Mouse (Mus musculus): ENCODE results near the gene Art1. TPM values are rescaled to one million over a fixed set of nuclear protein-coding genes. Genes with fewer than 3 reads are reported as not detected.

Gene Art1
- total and polyA plus RNA-seq, 2 experiments from 2014 or later = 0.10 to 0.39 TPM

DNA sequence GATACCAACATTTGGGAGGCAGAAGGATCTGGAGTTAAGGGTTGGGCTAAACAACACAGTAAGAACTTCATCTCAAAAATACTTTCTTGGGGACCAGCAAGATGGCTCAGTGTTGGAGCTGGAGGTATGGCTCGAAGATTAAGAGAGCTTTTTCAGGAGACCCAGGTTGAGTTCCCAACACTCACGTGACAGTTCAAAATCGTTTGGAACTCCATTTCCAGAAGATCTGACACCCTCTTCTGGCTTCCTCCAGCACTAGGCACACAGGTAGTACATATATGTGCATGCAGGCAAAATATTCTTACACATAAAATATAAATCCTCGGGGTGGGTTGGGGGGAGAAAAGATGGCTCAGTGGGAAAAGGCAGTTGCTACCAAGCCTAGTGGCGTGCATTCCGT lies 35.2 kb upstream of the Art1 start:
- ATAC-seq = no peak
- Histone ChIP-seq H3K9me3 (ENCODE audit: low read length) (no peaks in the 10 kb centered on the region), H3K9ac (replicated peaks; ENCODE audit: low read length) (peak overlapping the region; percentile 64; the same call in 1 of the 2 replicates), H3K27ac (no peak overlapping the region), H3K27me3 (ENCODE audit: insufficient read depth, low read length) (no peaks in the 10 kb centered on the region), H3K36me3 (ENCODE audit: insufficient read depth, low read length) (0 out of 2 replicates have a peak, but pooled peaks cover 2% of the 10 kb centered on the region), H3K4me1 (ENCODE audit: insufficient read depth, low read length) (peaks cover 15% of the 10 kb centered on the region), H3K4me2 (ENCODE audit: low read depth, low read length) (peak overlapping the region; percentile 61), H3K4me3 (ENCODE audit: low read length) (peak overlapping the region; percentile 65)
- DNase-seq (ENCODE audit: low spot score) = no peak
- 73% methylated on average over 6 of the region's 6 CpGs for WGBS
- TF ChIP-seq CTCF (IDR thresholded peaks at IDR 0.05; ENCODE audit: low read depth) = no peak

DNA sequence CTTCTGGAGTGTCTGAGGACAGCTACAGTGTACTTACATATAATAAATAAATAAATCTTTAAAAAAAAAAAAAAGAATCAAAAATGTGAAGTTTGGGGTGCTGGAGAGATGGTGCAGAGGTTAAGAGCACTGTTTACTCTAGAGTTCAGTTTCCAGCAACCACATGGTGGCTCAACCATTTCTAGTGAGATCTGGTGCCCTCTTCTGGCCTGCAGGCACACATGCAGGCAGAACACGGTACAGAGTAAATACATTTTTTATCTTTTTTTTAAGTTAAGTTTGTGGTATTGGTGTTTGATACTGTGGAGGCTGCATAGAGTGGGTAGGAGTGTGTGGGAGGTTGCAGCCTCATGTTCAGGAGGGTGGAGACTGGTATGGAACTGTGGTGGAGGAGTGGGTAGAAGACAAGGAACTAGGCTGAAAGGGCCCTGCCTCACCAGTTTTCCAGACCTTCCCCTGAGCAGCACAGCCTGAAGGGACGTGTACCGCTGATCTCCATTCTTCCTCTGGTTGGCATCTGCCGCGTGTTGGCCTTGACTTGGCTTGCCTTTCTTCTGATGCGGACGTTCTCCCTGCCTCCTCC lies 24.7 kb upstream of the Art1 start:
- peak; percentile 64 for TF ChIP-seq CTCF (IDR thresholded peaks at IDR 0.05; ENCODE audit: low read depth)
- no peaks in the 10 kb centered on the region for H3K4me1 ChIP-seq (ENCODE audit: insufficient read depth, low read length)
- peak; percentile 42 for DNase-seq (ENCODE audit: low spot score)
- H3K4me3 ChIP-seq (ENCODE audit: low read length) = no peak overlapping the region
- peaks cover 57% of the 10 kb centered on the region for H3K36me3 ChIP-seq (ENCODE audit: insufficient read depth, low read length)
- no peaks in the 10 kb centered on the region for H3K27me3 ChIP-seq (ENCODE audit: insufficient read depth, low read length)
- WGBS = 83% methylated on average over 6 of the region's 7 CpGs
- no peak overlapping the region for H3K27ac ChIP-seq
- H3K9ac ChIP-seq (replicated peaks; ENCODE audit: low read length) = no peak overlapping the region
- H3K9me3 ChIP-seq (ENCODE audit: low read length) = no peaks in the 10 kb centered on the region
- H3K4me2 ChIP-seq (ENCODE audit: low read depth, low read length) = no peak overlapping the region
- 0 out of 2 replicates have a peak, but pooled peaks have one; percentile 15 for ATAC-seq

DNA sequence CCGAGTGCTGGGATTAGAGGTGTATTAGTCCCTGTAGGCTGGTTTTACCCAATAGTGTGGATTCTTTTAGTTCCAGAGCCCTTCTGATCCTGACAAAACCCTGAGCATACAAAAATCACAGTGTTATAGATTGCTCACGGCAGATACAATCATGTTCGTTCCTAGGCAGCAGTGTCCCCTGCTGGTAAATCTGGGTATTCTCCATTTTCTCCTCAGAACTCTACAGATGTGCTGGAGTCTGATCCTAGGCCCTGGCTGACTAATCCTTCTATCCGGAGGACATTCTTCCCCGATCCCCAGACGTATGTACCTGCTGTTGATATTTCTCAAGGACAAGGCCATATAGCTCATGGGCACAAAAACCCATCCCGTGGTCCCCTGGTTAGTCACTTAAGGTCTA lies 23.0 kb upstream of the Art1 start:
- ATAC-seq (peak; percentile 72; the same call in 1 of the 2 replicates), DNase-seq (ENCODE audit: low spot score) (peak; percentile 62)
- no peaks in the 10 kb centered on the region for H3K27me3 ChIP-seq (ENCODE audit: insufficient read depth, low read length)
- peaks cover 58% of the 10 kb centered on the region for H3K36me3 ChIP-seq (ENCODE audit: insufficient read depth, low read length)
- no peaks in the 10 kb centered on the region for H3K4me1 ChIP-seq (ENCODE audit: insufficient read depth, low read length)
- H3K27ac ChIP-seq = no peak overlapping the region
- no peak overlapping the region for H3K9ac ChIP-seq (replicated peaks; ENCODE audit: low read length)
- TF ChIP-seq CTCF (IDR thresholded peaks at IDR 0.05; ENCODE audit: low read depth) = peak; percentile 79
- no peak overlapping the region for H3K4me2 ChIP-seq (ENCODE audit: low read depth, low read length)
- H3K9me3 ChIP-seq (ENCODE audit: low read length) = no peaks in the 10 kb centered on the region
- no peak overlapping the region for H3K4me3 ChIP-seq (ENCODE audit: low read length)
- 75% methylated on average over 7 of the region's 7 CpGs for WGBS

DNA sequence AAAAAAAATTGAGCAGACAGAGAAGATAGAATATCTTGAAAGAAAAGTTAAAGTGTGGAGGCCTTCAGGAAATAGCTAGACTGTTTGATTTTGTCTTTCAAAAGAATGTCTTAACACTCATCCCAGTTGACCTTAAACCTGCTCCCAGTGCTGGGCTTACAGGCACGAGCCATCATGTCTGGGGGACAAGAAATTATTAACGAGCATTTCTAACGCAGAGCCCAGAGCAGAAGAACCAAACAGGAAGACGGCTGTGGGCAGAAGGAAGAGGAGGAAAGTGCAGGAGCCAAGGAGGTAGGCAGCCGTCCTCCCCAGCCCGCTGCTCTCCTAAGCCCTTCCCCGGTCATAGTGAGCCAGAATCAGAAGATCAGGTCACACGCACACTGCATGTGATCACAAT lies 21.2 kb upstream of the Art1 start:
- H3K9me3 ChIP-seq (ENCODE audit: low read length) = no peaks in the 10 kb centered on the region
- TF ChIP-seq CTCF (IDR thresholded peaks at IDR 0.05; ENCODE audit: low read depth) = no peak
- DNase-seq (ENCODE audit: low spot score) (no peak), ATAC-seq (no peak)
- no peaks in the 10 kb centered on the region for H3K27me3 ChIP-seq (ENCODE audit: insufficient read depth, low read length)
- no peak overlapping the region for H3K4me3 ChIP-seq (ENCODE audit: low read length)
- WGBS = 90% methylated on average over 8 of the region's 8 CpGs
- H3K36me3 ChIP-seq (ENCODE audit: insufficient read depth, low read length) = peaks cover 60% of the 10 kb centered on the region
- H3K4me1 ChIP-seq (ENCODE audit: insufficient read depth, low read length) = no peaks in the 10 kb centered on the region
- no peak overlapping the region for H3K9ac ChIP-seq (replicated peaks; ENCODE audit: low read length)
- H3K4me2 ChIP-seq (ENCODE audit: low read depth, low read length) = no peak overlapping the region
- no peak overlapping the region for H3K27ac ChIP-seq

DNA sequence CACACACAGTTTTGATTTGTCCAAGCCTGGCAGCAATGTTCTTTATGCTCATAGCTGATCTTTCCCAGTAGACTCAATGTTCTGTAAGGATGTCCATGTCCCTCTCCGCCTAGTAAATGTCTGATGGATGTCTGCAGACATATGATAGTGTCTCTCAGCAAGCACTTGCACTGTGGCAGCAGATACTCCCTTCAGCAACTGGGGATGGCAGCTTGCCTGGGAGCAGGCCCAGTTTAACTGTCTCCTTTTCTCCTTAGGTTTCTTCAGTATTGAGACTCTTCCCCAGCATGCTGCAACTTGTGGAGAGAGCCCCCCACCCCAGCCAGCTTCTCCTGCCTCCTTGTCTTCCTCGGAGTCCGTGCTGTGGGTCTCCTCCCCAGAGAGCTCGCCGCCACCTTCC lies 19.8 kb upstream of the Art1 start:
- H3K4me3 ChIP-seq (ENCODE audit: low read length) = no peak overlapping the region
- DNase-seq (ENCODE audit: low spot score) (no peak), ATAC-seq (no peak)
- peaks cover 52% of the 10 kb centered on the region for H3K36me3 ChIP-seq (ENCODE audit: insufficient read depth, low read length)
- H3K27ac ChIP-seq = no peak overlapping the region
- no peaks in the 10 kb centered on the region for H3K9me3 ChIP-seq (ENCODE audit: low read length)
- no peak for TF ChIP-seq CTCF (IDR thresholded peaks at IDR 0.05; ENCODE audit: low read depth)
- WGBS = 93% methylated on average over 5 of the region's 5 CpGs
- no peak overlapping the region for H3K4me2 ChIP-seq (ENCODE audit: low read depth, low read length)
- H3K9ac ChIP-seq (replicated peaks; ENCODE audit: low read length) = no peak overlapping the region
- no peaks in the 10 kb centered on the region for H3K27me3 ChIP-seq (ENCODE audit: insufficient read depth, low read length)
- no peaks in the 10 kb centered on the region for H3K4me1 ChIP-seq (ENCODE audit: insufficient read depth, low read length)

DNA sequence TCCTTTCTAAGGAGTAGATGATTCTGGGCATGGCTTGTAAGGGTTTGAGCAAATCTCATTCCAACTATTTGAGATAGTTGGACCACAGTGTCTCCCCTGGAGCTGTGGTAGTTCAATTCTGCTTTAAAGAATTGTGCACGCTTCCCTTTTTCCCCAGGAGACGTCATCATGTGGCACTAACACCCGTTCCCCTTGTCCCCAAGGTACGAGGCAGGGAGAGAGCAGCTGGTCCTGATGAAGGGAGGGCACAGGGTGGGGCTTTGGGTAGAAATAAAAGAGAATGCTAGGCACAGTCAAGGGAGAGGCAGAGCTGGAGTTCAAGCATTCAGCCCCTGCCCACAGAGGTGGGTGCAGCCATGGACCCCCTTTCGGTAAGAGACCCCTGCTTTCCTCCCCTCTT lies 18.7 kb upstream of the Art1 start, which contains the start of gene Trpc2:
TSS of gene Trpc2 (plus strand) at position 301 of the 400 bp plus-strand sequence.
- Histone ChIP-seq H3K9ac (replicated peaks; ENCODE audit: low read length) (no peak within 1 kb of the TSS), H3K9me3 (ENCODE audit: low read length) (no peaks in the 10 kb centered on the region), H3K4me2 (ENCODE audit: low read depth, low read length) (no peak within 1 kb of the TSS), H3K4me3 (ENCODE audit: low read length) (no peak within 1 kb of the TSS), H3K4me1 (ENCODE audit: insufficient read depth, low read length) (no peaks in the 10 kb centered on the region), H3K27ac (no peak within 1 kb of the TSS), H3K27me3 (ENCODE audit: insufficient read depth, low read length) (no peaks in the 10 kb centered on the region), H3K36me3 (ENCODE audit: insufficient read depth, low read length) (peaks cover 47% of the 10 kb centered on the region)
- 77% methylated on average over 5 of the region's 5 CpGs for WGBS
- no peak for TF ChIP-seq CTCF (IDR thresholded peaks at IDR 0.05; ENCODE audit: low read depth)
- DNase-seq (ENCODE audit: low spot score) (no peak), ATAC-seq (no peak)

DNA sequence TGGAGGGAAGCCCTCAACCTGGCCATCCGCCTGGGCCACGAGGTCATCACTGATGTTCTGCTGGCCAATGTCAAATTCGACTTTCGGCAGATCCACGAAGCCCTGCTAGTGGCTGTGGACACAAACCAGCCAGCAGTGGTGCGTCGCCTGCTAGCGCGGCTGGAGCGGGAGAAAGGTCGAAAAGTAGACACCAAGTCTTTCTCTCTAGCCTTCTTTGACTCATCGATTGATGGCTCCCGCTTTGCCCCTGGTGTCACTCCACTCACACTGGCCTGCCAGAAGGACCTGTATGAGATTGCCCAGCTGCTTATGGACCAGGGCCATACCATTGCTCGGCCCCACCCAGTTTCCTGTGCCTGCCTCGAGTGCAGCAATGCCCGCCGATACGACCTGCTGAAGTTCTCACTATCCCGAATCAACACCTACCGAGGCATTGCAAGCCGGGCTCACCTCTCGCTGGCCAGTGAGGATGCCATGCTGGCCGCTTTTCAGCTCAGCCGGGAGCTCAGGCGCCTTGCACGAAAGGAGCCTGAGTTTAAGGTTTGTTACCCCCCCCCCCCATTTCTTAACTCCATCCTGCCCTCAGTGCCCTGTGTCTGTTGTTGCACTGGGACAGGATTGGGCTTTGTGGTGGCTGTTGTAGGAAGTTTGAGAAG lies 17.4 kb upstream of the Art1 start:
- no peaks in the 10 kb centered on the region for H3K9me3 ChIP-seq (ENCODE audit: low read length)
- no peak overlapping the region for H3K9ac ChIP-seq (replicated peaks; ENCODE audit: low read length)
- no peak overlapping the region for H3K4me2 ChIP-seq (ENCODE audit: low read depth, low read length)
- ATAC-seq (no peak), DNase-seq (ENCODE audit: low spot score) (no peak)
- TF ChIP-seq CTCF (IDR thresholded peaks at IDR 0.05; ENCODE audit: low read depth) = no peak
- 91% methylated on average over 26 of the region's 26 CpGs for WGBS
- H3K36me3 ChIP-seq (ENCODE audit: insufficient read depth, low read length) = peaks cover 40% of the 10 kb centered on the region
- H3K4me1 ChIP-seq (ENCODE audit: insufficient read depth, low read length) = no peaks in the 10 kb centered on the region
- no peaks in the 10 kb centered on the region for H3K27me3 ChIP-seq (ENCODE audit: insufficient read depth, low read length)
- H3K27ac ChIP-seq = no peak overlapping the region
- H3K4me3 ChIP-seq (ENCODE audit: low read length) = no peak overlapping the region
